Mouse (Mus musculus): ENCODE measurements around the gene Pola2. TPM values are rescaled to one million over a fixed set of nuclear protein-coding genes. Genes with fewer than 3 reads are reported as not detected.

The Pola2 gene
- total and polyA plus RNA-seq, 3 experiments = 77.3 to 126 (median 99.4) TPM

- no peaks in the 10 kb centered on the region for H3K27me3 ChIP-seq (ENCODE audit: control insufficient read depth in 1 of 2, insufficient read depth in 2 of 2, low read length in 2 of 2)
- H3K4me3 ChIP-seq (ENCODE audit: control insufficient read depth in 1 of 2, insufficient read depth in 1 of 2, low read depth in 2 of 2, low read length in 2 of 2) = no peak overlapping the region
- peaks cover 8 to 25% of the 10 kb centered on the region in 2 experiments for H3K4me1 ChIP-seq (ENCODE audit: control insufficient read depth in 1 of 2, insufficient read depth in 2 of 2, low read length in 2 of 2)
- peaks cover 48% of the 10 kb centered on the region for H3K79me2 ChIP-seq (ENCODE audit: control insufficient read depth, insufficient read depth, low read length, poor library complexity)
- no peak overlapping the region for H3K27ac ChIP-seq (ENCODE audit: control insufficient read depth, low read depth, low read length)
- H3K9me3 ChIP-seq (replicated peaks; ENCODE audit: insufficient read depth, low read length) = no peaks in the 10 kb centered on the region
- DNase-seq (ENCODE audit: low read depth, low spot score) = no peak
- H3K9ac ChIP-seq (ENCODE audit: control insufficient read depth, low read depth, low read length, poor library complexity, severe bottlenecking) = no peak overlapping the region
- TF ChIP-seq EP300 (IDR thresholded peaks at IDR 0.05; ENCODE audit: low read depth in 1 of 2, low read length in 2 of 2) = no peak
- TF ChIP-seq ETS1 (IDR thresholded peaks at IDR 0.05; ENCODE audit: low read depth, low read length) = no peak
- TF ChIP-seq MYC (IDR thresholded peaks at IDR 0.05; ENCODE audit: low read depth, low read length) = no peak
- no peak for TF ChIP-seq RAD21 (IDR thresholded peaks at IDR 0.05; ENCODE audit: low read depth, low read length)
- TF ChIP-seq POLR2AphosphoS5 (IDR thresholded peaks at IDR 0.05; ENCODE audit: borderline replicate concordance, low read depth, low read length) = no peak
- TF ChIP-seq MAX (IDR thresholded peaks at IDR 0.05; ENCODE audit: low read length) = no peak
- no peak for TF ChIP-seq USF2 (IDR thresholded peaks at IDR 0.05; ENCODE audit: borderline replicate concordance in 1 of 2, insufficient read depth in 1 of 2, low read depth in 1 of 2, low read length in 2 of 2)
- no peak for TF ChIP-seq SIN3A (IDR thresholded peaks at IDR 0.05; ENCODE audit: low read length)
- no peak for TF ChIP-seq RCOR1 (IDR thresholded peaks at IDR 0.05; ENCODE audit: low read depth, low read length)
- TF ChIP-seq JUND (IDR thresholded peaks at IDR 0.05; ENCODE audit: low read depth, low read length) = no peak
- TF ChIP-seq MAZ (IDR thresholded peaks at IDR 0.05; ENCODE audit: low read depth, low read length) = no peak
- TF ChIP-seq MXI1 (IDR thresholded peaks at IDR 0.05; ENCODE audit: low read depth, low read length) = no peak
- TF ChIP-seq MEF2A (IDR thresholded peaks at IDR 0.05; ENCODE audit: extremely low read depth, insufficient replicate concordance, low read depth, low read length, poor library complexity, severe bottlenecking) = no peak
- no peak for TF ChIP-seq GABPA (IDR thresholded peaks at IDR 0.05; ENCODE audit: low read depth, low read length)
- no peak for TF ChIP-seq TBP (IDR thresholded peaks at IDR 0.05; ENCODE audit: low read depth, low read length)
- no peak for TF ChIP-seq KAT2A (conservative IDR thresholded peaks at IDR 0.05; ENCODE audit: low read depth, low read length)
- TF ChIP-seq CTCF (IDR thresholded peaks at IDR 0.05 in 2 of 3, conservative IDR thresholded peaks at IDR 0.05 in 1 of 3; ENCODE audit: control insufficient read depth in 1 of 3, insufficient read depth in 1 of 3, low read depth in 2 of 3, low read length in 3 of 3, poor library complexity in 1 of 3, severe bottlenecking in 1 of 3) = no peak
- TF ChIP-seq MAFK (IDR thresholded peaks at IDR 0.05; ENCODE audit: borderline replicate concordance, low read depth, low read length) = no peak
- TF ChIP-seq MYB (IDR thresholded peaks at IDR 0.05; ENCODE audit: low read depth, low read length) = no peak
- TF ChIP-seq NELFE (IDR thresholded peaks at IDR 0.05; ENCODE audit: low read depth, low read length) = no peak
- peaks cover 20 to 27% of the 10 kb centered on the region in 2 experiments for H3K36me3 ChIP-seq (ENCODE audit: control insufficient read depth in 1 of 2, insufficient read depth in 2 of 2, low read length in 2 of 2)
These were observed 53.8 kb downstream of the Pola2 start for GRCm38 (mm10) chr19:5910221-5910620.

GRCm38 (mm10) chr19:5907275-5907674 is 56.7 kb downstream of the Pola2 start:
- Histone ChIP-seq H3K4me3 (ENCODE audit: control insufficient read depth in 1 of 2, insufficient read depth in 1 of 2, low read depth in 2 of 2, low read length in 2 of 2) (no peak overlapping the region), H3K27ac (ENCODE audit: control insufficient read depth, low read depth, low read length) (no peak overlapping the region), H3K79me2 (ENCODE audit: control insufficient read depth, insufficient read depth, low read length, poor library complexity) (peaks cover 40% of the 10 kb centered on the region), H3K9me3 (replicated peaks; ENCODE audit: insufficient read depth, low read length) (no peaks in the 10 kb centered on the region), H3K4me1 (ENCODE audit: control insufficient read depth in 1 of 2, insufficient read depth in 2 of 2, low read length in 2 of 2) (peaks cover 8 to 16% of the 10 kb centered on the region in 2 experiments), H3K9ac (ENCODE audit: control insufficient read depth, low read depth, low read length, poor library complexity, severe bottlenecking) (no peak overlapping the region), H3K27me3 (ENCODE audit: control insufficient read depth in 1 of 2, insufficient read depth in 2 of 2, low read length in 2 of 2) (no peaks in the 10 kb centered on the region), H3K36me3 (ENCODE audit: control insufficient read depth in 1 of 2, insufficient read depth in 2 of 2, low read length in 2 of 2) (peaks cover 19 to 33% of the 10 kb centered on the region in 2 experiments)
- DNase-seq (ENCODE audit: low read depth, low spot score) = no peak
- TF ChIP-seq MXI1 (IDR thresholded peaks at IDR 0.05; ENCODE audit: low read depth, low read length) = no peak
- TF ChIP-seq RAD21 (IDR thresholded peaks at IDR 0.05; ENCODE audit: low read depth, low read length) = no peak
- no peak for TF ChIP-seq MAZ (IDR thresholded peaks at IDR 0.05; ENCODE audit: low read depth, low read length)
- TF ChIP-seq POLR2AphosphoS5 (IDR thresholded peaks at IDR 0.05; ENCODE audit: borderline replicate concordance, low read depth, low read length) = no peak
- no peak for TF ChIP-seq USF2 (IDR thresholded peaks at IDR 0.05; ENCODE audit: borderline replicate concordance in 1 of 2, insufficient read depth in 1 of 2, low read depth in 1 of 2, low read length in 2 of 2)
- no peak for TF ChIP-seq ZMIZ1 (IDR thresholded peaks at IDR 0.05; ENCODE audit: low read depth, low read length)
- TF ChIP-seq CHD2 (IDR thresholded peaks at IDR 0.05; ENCODE audit: low read length) = no peak
- no peak for TF ChIP-seq GATA1 (IDR thresholded peaks at IDR 0.05; ENCODE audit: low read depth, low read length)
- TF ChIP-seq MYB (IDR thresholded peaks at IDR 0.05; ENCODE audit: low read depth, low read length) = no peak
- no peak for TF ChIP-seq ZKSCAN1 (IDR thresholded peaks at IDR 0.05; ENCODE audit: low read depth, low read length)
- TF ChIP-seq NELFE (IDR thresholded peaks at IDR 0.05; ENCODE audit: low read depth, low read length) = no peak
- TF ChIP-seq USF1 (IDR thresholded peaks at IDR 0.05; ENCODE audit: low read depth, low read length) = no peak
- TF ChIP-seq GABPA (IDR thresholded peaks at IDR 0.05; ENCODE audit: low read depth, low read length) = no peak
- no peak for TF ChIP-seq HCFC1 (IDR thresholded peaks at IDR 0.05; ENCODE audit: low read depth, low read length)
- no peak for TF ChIP-seq ELF1 (IDR thresholded peaks at IDR 0.05; ENCODE audit: low read depth, low read length)
